Mouse (Mus musculus) myocyte (in vitro differentiated cells): Measurements from ENCODE around the gene Col9a3. TPM values are rescaled to one million over a fixed set of nuclear protein-coding genes. Genes with fewer than 3 reads are reported as not detected.

Experiments used
- H3K27me3 ChIP-seq: one replicate; pipeline ENCODE4 v1.6.1; 2011; ENCODE audit not compliant: control insufficient read depth, insufficient read depth, insufficient read length
- H3K36me3 ChIP-seq: one replicate; pipeline ENCODE4 v1.6.1; 2011; ENCODE audit not compliant: control insufficient read depth, insufficient read depth
- H3K4me2 ChIP-seq: one replicate; pipeline ENCODE4 v1.6.1; 2011; ENCODE audit warnings: low read depth, control low read depth
- H3K4me3 ChIP-seq: one replicate; pipeline ENCODE4 v1.5.1; 2011; ENCODE audit warnings: mild to moderate bottlenecking, control low read depth, moderate library complexity
- H3K79me2 ChIP-seq: one replicate; pipeline ENCODE4 v1.6.1; 2011; ENCODE audit not compliant: control insufficient read depth, insufficient read depth
- H3ac ChIP-seq: one replicate; pipeline ENCODE4 v1.6.1; 2011; ENCODE audit not compliant: control insufficient read depth, insufficient read length
- CEBPB ChIP-seq: IDR thresholded peaks from 2 replicates; pipeline ENCODE4 v1.6.1; 2011; ENCODE audit warnings: mild to moderate bottlenecking, moderate library complexity; ENCODE audit not compliant: poor library complexity, insufficient read depth, severe bottlenecking
- E2F4 ChIP-seq: IDR thresholded peaks from one replicate; pipeline ENCODE4 v1.6.1; 2011; ENCODE audit warnings: mild to moderate bottlenecking, control low read depth, moderate library complexity; ENCODE audit not compliant: insufficient read depth
- MAX ChIP-seq: IDR thresholded peaks from one replicate; pipeline ENCODE4 v1.6.1; 2011; ENCODE audit warnings: low read depth, mild to moderate bottlenecking, control low read depth
- MYOD1 ChIP-seq, 3 experiments: IDR thresholded peaks; one replicate each; pipeline ENCODE4 v1.6.1; 2011; ENCODE audit warnings: control low read depth in 2 of 3, low read depth in 2 of 3, mild to moderate bottlenecking in 2 of 3, moderate library complexity in 1 of 3; ENCODE audit not compliant: insufficient read length in 2 of 3, control insufficient read depth in 1 of 3
- MYOG ChIP-seq, 3 experiments: IDR thresholded peaks; one replicate each; pipeline ENCODE4 v1.6.1; 2011; ENCODE audit warnings: control low read depth in 2 of 3, low read depth in 2 of 3, mild to moderate bottlenecking in 2 of 3; ENCODE audit not compliant: insufficient read length in 2 of 3, control insufficient read depth in 1 of 3, insufficient read depth in 1 of 3
- POLR2A ChIP-seq: IDR thresholded peaks from one replicate; pipeline ENCODE4 v1.6.1; 2011; ENCODE audit warnings: low read depth, mild to moderate bottlenecking, control low read depth, moderate library complexity; ENCODE audit not compliant: insufficient read length
- POLR2AphosphoS2 ChIP-seq: IDR thresholded peaks from one replicate; pipeline ENCODE4 v1.6.1; 2011; ENCODE audit warnings: low read depth, control low read depth; ENCODE audit not compliant: insufficient read length
- REST ChIP-seq: IDR thresholded peaks from one replicate; pipeline ENCODE4 v1.6.1; 2011; ENCODE audit warnings: mild to moderate bottlenecking, control low read depth, moderate library complexity; ENCODE audit not compliant: insufficient read depth, insufficient read length
- SRF ChIP-seq: IDR thresholded peaks from one replicate; pipeline ENCODE4 v1.6.1; 2011; ENCODE audit warnings: low read depth; ENCODE audit not compliant: control insufficient read depth, insufficient read length
- TCF12 ChIP-seq: IDR thresholded peaks from one replicate; pipeline ENCODE4 v1.6.1; 2011; ENCODE audit warnings: mild to moderate bottlenecking, control low read depth; ENCODE audit not compliant: poor library complexity, insufficient read depth, severe bottlenecking
- TCF3 ChIP-seq: IDR thresholded peaks from one replicate; pipeline ENCODE4 v1.6.1; 2011; ENCODE audit warnings: low read depth, control low read depth; ENCODE audit not compliant: insufficient read length
- USF1 ChIP-seq: IDR thresholded peaks from one replicate; pipeline ENCODE4 v1.6.1; 2011; ENCODE audit warnings: low read depth, mild to moderate bottlenecking, control low read depth, moderate library complexity
- polyA plus RNA-seq: library from polyadenylated mRNA; unstranded; fragments of >200 nt; fragmentation: generic; extraction: Trizol; gene quantifications from one replicate; pipeline ENCODE4 v1.2.1, GENCODE M21; 2012; ENCODE audit warnings: missing spikeins

Col9a3 gene
- polyA plus RNA-seq, 1 experiment = 0.22 TPM

GRCm38 (mm10) chr2:180562146-180562545, 35.4 kb upstream of the Col9a3 start:
- Histone ChIP-seq H3K36me3 (no peaks in the 10 kb centered on the region), H3K79me2 (no peaks in the 10 kb centered on the region), H3K4me3 (no peak overlapping the region), H3K27me3 (peaks cover 49% of the 10 kb centered on the region), H3K4me2 (no peak overlapping the region), H3ac (no peak overlapping the region)
- TF ChIP-seq MYOG (IDR thresholded peaks at IDR 0.05; ENCODE audit: control insufficient read depth in 1 of 3, insufficient read depth in 1 of 3, insufficient read length in 2 of 3, low read depth in 2 of 3) (no peak), POLR2AphosphoS2 (no peak), USF1 (no peak), TCF12 (no peak), MYOD1 (IDR thresholded peaks at IDR 0.05; ENCODE audit: control insufficient read depth in 1 of 3, insufficient read length in 2 of 3, low read depth in 2 of 3) (no peak), POLR2A (no peak), TCF3 (no peak), REST (no peak), MAX (no peak), SRF (no peak), E2F4 (no peak), CEBPB (no peak)

GRCm38 (mm10) chr2:180563296-180563695, 34.3 kb upstream of the Col9a3 start:
- Histone ChIP-seq H3K4me3 (no peak overlapping the region), H3K79me2 (no peaks in the 10 kb centered on the region), H3ac (no peak overlapping the region), H3K27me3 (peaks cover 54% of the 10 kb centered on the region), H3K36me3 (no peaks in the 10 kb centered on the region), H3K4me2 (no peak overlapping the region)
- no peak for TF ChIP-seq MYOG (IDR thresholded peaks at IDR 0.05; ENCODE audit: control insufficient read depth in 1 of 3, insufficient read depth in 1 of 3, insufficient read length in 2 of 3, low read depth in 2 of 3)
- TF ChIP-seq TCF12 = no peak

- Histone ChIP-seq H3K4me3 (no peak overlapping the region), H3K79me2 (no peaks in the 10 kb centered on the region), H3ac (no peak overlapping the region), H3K4me2 (no peak overlapping the region), H3K36me3 (no peaks in the 10 kb centered on the region), H3K27me3 (peaks cover 60% of the 10 kb centered on the region)
- TF ChIP-seq POLR2A (no peak), MYOG (IDR thresholded peaks at IDR 0.05; ENCODE audit: control insufficient read depth in 1 of 3, insufficient read depth in 1 of 3, insufficient read length in 2 of 3, low read depth in 2 of 3) (no peak), USF1 (no peak), TCF3 (no peak)
Measured at GRCm38 (mm10) chr2:180563841-180564240, 33.7 kb upstream of the Col9a3 start.

GRCm38 (mm10) chr2:180566240-180566913, 31.2 kb upstream of the Col9a3 start:
- Histone ChIP-seq H3K36me3 (no peaks in the 10 kb centered on the region), H3K4me3 (no peak overlapping the region), H3K4me2 (no peak overlapping the region), H3K27me3 (peaks cover 76% of the 10 kb centered on the region), H3ac (no peak overlapping the region), H3K79me2 (no peaks in the 10 kb centered on the region)
- no peak for TF ChIP-seq USF1
- TF ChIP-seq SRF = no peak
- no peak for TF ChIP-seq REST
- TF ChIP-seq TCF12 = no peak
- TF ChIP-seq TCF3 = no peak
- no peak for TF ChIP-seq POLR2A
- TF ChIP-seq MYOD1 (IDR thresholded peaks at IDR 0.05; ENCODE audit: control insufficient read depth in 1 of 3, insufficient read length in 2 of 3, low read depth in 2 of 3) = no peak
- TF ChIP-seq MAX = no peak
- TF ChIP-seq E2F4 = no peak
- no peak for TF ChIP-seq CEBPB
- TF ChIP-seq POLR2AphosphoS2 = no peak
- TF ChIP-seq MYOG (IDR thresholded peaks at IDR 0.05; ENCODE audit: control insufficient read depth in 1 of 3, insufficient read depth in 1 of 3, insufficient read length in 2 of 3, low read depth in 2 of 3) = no peak

GRCm38 (mm10) chr2:180569028-180569643, 28.5 kb upstream of the Col9a3 start:
- H3K4me3 ChIP-seq = no peak overlapping the region
- peaks cover 55% of the 10 kb centered on the region for H3K27me3 ChIP-seq
- no peaks in the 10 kb centered on the region for H3K79me2 ChIP-seq
- H3ac ChIP-seq = no peak overlapping the region
- H3K36me3 ChIP-seq = no peaks in the 10 kb centered on the region
- TF ChIP-seq E2F4 = no peak
- no peak for TF ChIP-seq POLR2A
- TF ChIP-seq SRF = no peak
- TF ChIP-seq POLR2AphosphoS2 = no peak
- no peak for TF ChIP-seq TCF12
- TF ChIP-seq USF1 = no peak
- TF ChIP-seq MYOG (IDR thresholded peaks at IDR 0.05; ENCODE audit: control insufficient read depth in 1 of 3, insufficient read depth in 1 of 3, insufficient read length in 2 of 3, low read depth in 2 of 3) = no peak
- TF ChIP-seq MAX = no peak
- TF ChIP-seq TCF3 = no peak
- TF ChIP-seq MYOD1 (IDR thresholded peaks at IDR 0.05; ENCODE audit: control insufficient read depth in 1 of 3, insufficient read length in 2 of 3, low read depth in 2 of 3) = no peak
- TF ChIP-seq CEBPB = no peak
- no peak overlapping the region for H3K4me2 ChIP-seq
